7 mouse cellular contexts compared by ENCODE assay signal in genomic region chr11:69671726-69672124, GRCm38 (mm10). TPM values are rescaled to one million over a fixed set of nuclear protein-coding genes. Genes with fewer than 3 reads are reported as not detected.
DNase-seq lines count a peak whose midpoint lies in the region; ATAC-seq and TF ChIP-seq lines count a peak whose summit lies in the region.

No protein-coding gene starts in this region.

- peak overlapping the region; percentile 67 for H3K4me2 ChIP-seq in lung, postnatal 0 days (replicated peaks; ENCODE audit: low read depth, low read length)
- peak overlapping the region; percentile 97 for H3K4me2 ChIP-seq in forebrain, embryonic 11.5 days (ENCODE audit: low read depth, low read length, severe bottlenecking)
- peak overlapping the region; percentile 96 for H3K4me2 ChIP-seq in liver, embryonic 11.5 days
- peak overlapping the region; percentile 88 for H3K4me2 ChIP-seq in stomach, postnatal 0 days (replicated peaks; ENCODE audit: low read depth)

- ATAC-seq in lung, postnatal 0 days: peak; percentile 3; the same call in 1 of the 2 replicates
- peak; percentile 5; the same call in 1 of the 2 replicates for ATAC-seq in forebrain, embryonic 11.5 days (replicated peaks; ENCODE audit: low FRiP score)
- no peak for ATAC-seq in liver, embryonic 11.5 days (replicated peaks; ENCODE audit: low FRiP score)
- ATAC-seq in stomach, postnatal 0 days (ENCODE audit: low FRiP score, low TSS enrichment): peak; percentile 7
- no peak for ATAC-seq in monocyte, adult 5-6 weeks (replicated peaks; ENCODE audit: insufficient number of reproducible peaks, low FRiP score, low TSS enrichment, poor library complexity, severe bottlenecking)

- H3K27me3 ChIP-seq in lung, postnatal 0 days (replicated peaks; ENCODE audit: insufficient read depth, low read length): no peaks in the 10 kb centered on the region
- no peaks in the 10 kb centered on the region for H3K27me3 ChIP-seq in forebrain, embryonic 11.5 days (ENCODE audit: control insufficient read depth, insufficient read depth, low read length)
- no peaks in the 10 kb centered on the region for H3K27me3 ChIP-seq in liver, embryonic 11.5 days (replicated peaks; ENCODE audit: control insufficient read depth, insufficient read depth, low read length)
- no peaks in the 10 kb centered on the region for H3K27me3 ChIP-seq in stomach, postnatal 0 days (ENCODE audit: control insufficient read depth, insufficient read depth, low read length)

- no peak for TF ChIP-seq EP300 in lung, postnatal 0 days (IDR thresholded peaks at IDR 0.05)
- TF ChIP-seq EP300 in stomach, postnatal 0 days (optimal IDR thresholded peaks at IDR 0.05): no peak

- peak overlapping the region; percentile 100 for H3K27ac ChIP-seq in lung, postnatal 0 days (ENCODE audit: low read length)
- peak overlapping the region; percentile 94 for H3K27ac ChIP-seq in forebrain, embryonic 11.5 days (ENCODE audit: low read depth, low read length)
- H3K27ac ChIP-seq in liver, embryonic 11.5 days (ENCODE audit: low read depth, low read length): peak overlapping the region; percentile 95
- peak overlapping the region; percentile 99 for H3K27ac ChIP-seq in stomach, postnatal 0 days (replicated peaks)

- H3K4me1 ChIP-seq in lung, postnatal 0 days (ENCODE audit: insufficient read depth, low read depth, low read length): peaks cover 4% of the 10 kb centered on the region; the same call in 1 of the 2 replicates
- H3K4me1 ChIP-seq in forebrain, embryonic 11.5 days (replicated peaks; ENCODE audit: control insufficient read depth, insufficient read depth, low read length): peaks cover 11% of the 10 kb centered on the region; the same call in 1 of the 2 replicates
- H3K4me1 ChIP-seq in liver, embryonic 11.5 days (replicated peaks; ENCODE audit: control insufficient read depth, insufficient read depth, low read length): peaks cover 17% of the 10 kb centered on the region
- no peaks in the 10 kb centered on the region; the same call in 1 of the 2 replicates for H3K4me1 ChIP-seq in stomach, postnatal 0 days (replicated peaks; ENCODE audit: control insufficient read depth, insufficient read depth)

- H3K36me3 ChIP-seq in lung, postnatal 0 days (ENCODE audit: insufficient read depth, low read length): peaks cover 48% of the 10 kb centered on the region
- H3K36me3 ChIP-seq in forebrain, embryonic 11.5 days (ENCODE audit: control insufficient read depth, insufficient read depth, low read length): peaks cover 27% of the 10 kb centered on the region
- H3K36me3 ChIP-seq in liver, embryonic 11.5 days (ENCODE audit: control insufficient read depth, insufficient read depth, low read length): peaks cover 52% of the 10 kb centered on the region
- H3K36me3 ChIP-seq in stomach, postnatal 0 days (ENCODE audit: control insufficient read depth, insufficient read depth, low read length): peaks cover 29% of the 10 kb centered on the region

- TF ChIP-seq CTCF in lung, postnatal 0 days (IDR thresholded peaks at IDR 0.05): no peak
- no peak for TF ChIP-seq CTCF in stomach, postnatal 0 days (IDR thresholded peaks at IDR 0.05; ENCODE audit: low read depth)

- DNase-seq in lung, postnatal 0 days (ENCODE audit: low spot score): no peak
- DNase-seq in lung, postnatal 36 days: no peak
- no peak for DNase-seq in forebrain, embryonic 11.5 days (ENCODE audit: low spot score)
- DNase-seq in liver, embryonic 11.5 days (ENCODE audit: low spot score): peak; percentile 62
- DNase-seq in stomach, postnatal 0 days (ENCODE audit: low spot score): no peak
- DNase-seq in left cerebral cortex, adult 9 months (ENCODE audit: low spot score in 2 of 2): no peak

- WGBS in lung, postnatal 0 days: 2% methylated on average over 42 of the region's 43 CpGs
- WGBS in forebrain, embryonic 11.5 days: under 1% methylated on average over 43 of the region's 43 CpGs
- WGBS in liver, embryonic 11.5 days: 1% methylated on average over 43 of the region's 43 CpGs
- under 1% methylated on average over 43 of the region's 43 CpGs for WGBS in stomach, postnatal 0 days

- H3K9ac ChIP-seq in lung, postnatal 0 days (replicated peaks; ENCODE audit: low read depth): peak overlapping the region; percentile 99
- H3K9ac ChIP-seq in forebrain, embryonic 11.5 days (ENCODE audit: low read length): peak overlapping the region; percentile 100
- H3K9ac ChIP-seq in liver, embryonic 11.5 days (ENCODE audit: low read depth, low read length): peak overlapping the region; percentile 100
- peak overlapping the region; percentile 100 for H3K9ac ChIP-seq in stomach, postnatal 0 days (ENCODE audit: low read length)

- H3K4me3 ChIP-seq in lung, postnatal 0 days (ENCODE audit: low read depth, low read length): peak overlapping the region; percentile 100
- H3K4me3 ChIP-seq in forebrain, embryonic 11.5 days (ENCODE audit: low read depth, low read length): peak overlapping the region; percentile 100
- H3K4me3 ChIP-seq in liver, embryonic 11.5 days (ENCODE audit: low read depth, low read length): peak overlapping the region; percentile 81
- peak overlapping the region; percentile 99 for H3K4me3 ChIP-seq in stomach, postnatal 0 days (ENCODE audit: low read depth, low read length)

- no peaks in the 10 kb centered on the region for H3K9me3 ChIP-seq in lung, postnatal 0 days (ENCODE audit: low read length)
- no peaks in the 10 kb centered on the region for H3K9me3 ChIP-seq in forebrain, embryonic 11.5 days (ENCODE audit: control insufficient read depth, low read length)
- H3K9me3 ChIP-seq in liver, embryonic 11.5 days (ENCODE audit: control insufficient read depth, low read length): no peaks in the 10 kb centered on the region
- H3K9me3 ChIP-seq in stomach, postnatal 0 days (ENCODE audit: control insufficient read depth, low read length): no peaks in the 10 kb centered on the region

RNA-seq across cellular contexts. Expression of gene Eif4a1, which starts 0.5 kb away (rescaled TPM):
- 283 and 286 TPM in 2 replicates for polyA plus RNA-seq in lung, postnatal 0 days (2015; fragmentation: Nextera tagmentation; extraction: Ambion mirVana)
- 827 and 855 TPM in 2 replicates for polyA plus RNA-seq in forebrain, embryonic 11.5 days (2014; fragmentation: Nextera tagmentation; extraction: Ambion mirVana)
- polyA plus RNA-seq in liver, embryonic 11.5 days (2014; fragmentation: Nextera tagmentation; extraction: Ambion mirVana): 755 and 757 TPM in 2 replicates
- 339 and 351 TPM in 2 replicates for polyA plus RNA-seq in stomach, postnatal 0 days (2015; fragmentation: Nextera tagmentation; extraction: Ambion mirVana)
- 597 to 694 TPM (median 633 TPM) in 3 replicates for total RNA-seq in monocyte, adult 5-6 weeks (2017)

RNA-seq across cellular contexts. Expression of gene Cd68, which starts 5.8 kb away (rescaled TPM):
- 41.9 and 43.6 TPM in 2 replicates for polyA plus RNA-seq in lung, postnatal 0 days (2015; fragmentation: Nextera tagmentation; extraction: Ambion mirVana)
- 6.3 and 6.4 TPM in 2 replicates for polyA plus RNA-seq in forebrain, embryonic 11.5 days (2014; fragmentation: Nextera tagmentation; extraction: Ambion mirVana)
- 21.0 and 22.0 TPM in 2 replicates for polyA plus RNA-seq in liver, embryonic 11.5 days (2014; fragmentation: Nextera tagmentation; extraction: Ambion mirVana)
- 16.7 and 17.9 TPM in 2 replicates for polyA plus RNA-seq in stomach, postnatal 0 days (2015; fragmentation: Nextera tagmentation; extraction: Ambion mirVana)
- 203 to 221 TPM (median 207 TPM) in 3 replicates for total RNA-seq in monocyte, adult 5-6 weeks (2017)

RNA-seq across cellular contexts. Expression of gene Mpdu1, which starts 9.3 kb away (rescaled TPM):
- polyA plus RNA-seq in lung, postnatal 0 days (2015; fragmentation: Nextera tagmentation; extraction: Ambion mirVana): 57.3 and 61.3 TPM in 2 replicates
- polyA plus RNA-seq in forebrain, embryonic 11.5 days (2014; fragmentation: Nextera tagmentation; extraction: Ambion mirVana): 39.0 TPM in 2 replicates
- polyA plus RNA-seq in liver, embryonic 11.5 days (2014; fragmentation: Nextera tagmentation; extraction: Ambion mirVana): 20.7 and 24.0 TPM in 2 replicates
- 69.1 and 72.6 TPM in 2 replicates for polyA plus RNA-seq in stomach, postnatal 0 days (2015; fragmentation: Nextera tagmentation; extraction: Ambion mirVana)
- 32.9 to 56.3 TPM (median 49.2 TPM) in 3 replicates for total RNA-seq in monocyte, adult 5-6 weeks (2017)

RNA-seq across cellular contexts. Expression of gene Senp3, which starts 10.2 kb away (rescaled TPM):
- polyA plus RNA-seq in lung, postnatal 0 days (2015; fragmentation: Nextera tagmentation; extraction: Ambion mirVana): 36.0 and 37.8 TPM in 2 replicates
- 110 and 117 TPM in 2 replicates for polyA plus RNA-seq in forebrain, embryonic 11.5 days (2014; fragmentation: Nextera tagmentation; extraction: Ambion mirVana)
- 75.4 and 79.1 TPM in 2 replicates for polyA plus RNA-seq in liver, embryonic 11.5 days (2014; fragmentation: Nextera tagmentation; extraction: Ambion mirVana)
- 30.5 and 32.4 TPM in 2 replicates for polyA plus RNA-seq in stomach, postnatal 0 days (2015; fragmentation: Nextera tagmentation; extraction: Ambion mirVana)
- total RNA-seq in monocyte, adult 5-6 weeks (2017): 67.5 to 144 TPM (median 118 TPM) in 3 replicates

RNA-seq across cellular contexts. Expression of gene Tnfsf13, which starts 13.9 kb away (rescaled TPM):
- 4.4 and 6.7 TPM in 2 replicates for polyA plus RNA-seq in lung, postnatal 0 days (2015; fragmentation: Nextera tagmentation; extraction: Ambion mirVana)
- polyA plus RNA-seq in forebrain, embryonic 11.5 days (2014; fragmentation: Nextera tagmentation; extraction: Ambion mirVana): not detected in 2 replicates
- 0.37 TPM in 1 of 2 replicates, not detected in the other for polyA plus RNA-seq in liver, embryonic 11.5 days (2014; fragmentation: Nextera tagmentation; extraction: Ambion mirVana)
- 0.50 and 0.75 TPM in 2 replicates for polyA plus RNA-seq in stomach, postnatal 0 days (2015; fragmentation: Nextera tagmentation; extraction: Ambion mirVana)
- 40.3 to 90.5 TPM (median 78.8 TPM) in 3 replicates for total RNA-seq in monocyte, adult 5-6 weeks (2017)

Comparison
In these comparisons a context has a peak if more than half of its experiments do, and no peak if none do; other contexts are left out.
1. ATAC-seq: peak in lung, postnatal 0 days (single experiment), forebrain, embryonic 11.5 days (single experiment) and stomach, postnatal 0 days (single experiment); none in liver, embryonic 11.5 days (single experiment) and monocyte, adult 5-6 weeks (single experiment).
2. Peak in every context shown above with its lines, with median percentiles within 50 percentile points of each other: H3K27ac ChIP-seq, H3K4me2 ChIP-seq, H3K4me3 ChIP-seq and H3K9ac ChIP-seq.